Mouse (Mus musculus) hindbrain, embryonic 11.5 days (tissue): ENCODE measurements around the gene Abhd17b. TPM values are rescaled to one million over a fixed set of nuclear protein-coding genes. Genes with fewer than 3 reads are reported as not detected.

ENCODE experiments used
- ATAC-seq: fragments of 200-750 bp; cut with Nextera tagmentation; 2 replicates; pipeline ENCODE4 v1.8.0; 2017; ENCODE audit warnings: mild to moderate bottlenecking, moderate TSS enrichment, moderate library complexity; ENCODE audit not compliant: low FRiP score
- DNase-seq: peaks from one replicate; pipeline ENCODE4 v3.0.0-alpha.2; 2015; ENCODE audit warnings: low spot score
- H3K27ac ChIP-seq: fragments of 300-500 bp; sonication (generic); 2 replicates; pipeline ENCODE4 v1.5.1; 2014; ENCODE audit warnings: mild to moderate bottlenecking, low read depth, low read length
- H3K27me3 ChIP-seq: fragments of 300-500 bp; sonication (generic); 2 replicates; pipeline ENCODE4 v1.6.1; 2014; ENCODE audit warnings: mild to moderate bottlenecking, low read length, moderate library complexity, mixed read lengths; ENCODE audit not compliant: control insufficient read depth, insufficient read depth
- H3K36me3 ChIP-seq: fragments of 300-500 bp; sonication (generic); 2 replicates; pipeline ENCODE4 v1.6.1; 2014; ENCODE audit warnings: mild to moderate bottlenecking, low read length, moderate library complexity, mixed read lengths; ENCODE audit not compliant: control insufficient read depth, insufficient read depth
- H3K4me1 ChIP-seq: fragments of 300-500 bp; sonication (generic); replicated peaks from 2 replicates; pipeline ENCODE4 v1.6.1; 2014; ENCODE audit warnings: low read length, mixed read lengths; ENCODE audit not compliant: control insufficient read depth, insufficient read depth
- H3K4me2 ChIP-seq: fragments of 300-500 bp; sonication (generic); replicated peaks from 2 replicates; pipeline ENCODE4 v1.6.1; 2014; ENCODE audit warnings: mild to moderate bottlenecking, low read depth, low read length
- H3K4me3 ChIP-seq: fragments of 300-500 bp; sonication (generic); 2 replicates; pipeline ENCODE4 v1.5.1; 2014; ENCODE audit warnings: low read depth, low read length
- H3K9ac ChIP-seq: fragments of 300-500 bp; sonication (generic); 2 replicates; pipeline ENCODE4 v1.6.1; 2014; ENCODE audit warnings: low read depth, low read length
- H3K9me3 ChIP-seq: fragments of 300-500 bp; sonication (generic); 2 replicates; pipeline ENCODE4 v1.6.1; 2016; ENCODE audit warnings: low read length; ENCODE audit not compliant: control insufficient read depth
- WGBS: fragments of 180-500 bp; shearing (Covaris S2); extraction: QIAGEN DNeasy Blood & Tissue Kit; methylation state at CpG from one replicate; pipeline ENCODE4 v1.1.7; 2014; 5-methylcytosine and 5-hydroxymethylcytosine counted together
- polyA plus RNA-seq: library from polyadenylated mRNA; unstranded; fragments of >200 nt; fragmentation: Nextera tagmentation; extraction: Ambion mirVana; gene quantifications from 2 replicates; pipeline ENCODE4 v1.2.1, GENCODE M21; 2014

Abhd17b gene
- 44.5 and 50.2 TPM in 2 replicates for polyA plus RNA-seq

DNA sequence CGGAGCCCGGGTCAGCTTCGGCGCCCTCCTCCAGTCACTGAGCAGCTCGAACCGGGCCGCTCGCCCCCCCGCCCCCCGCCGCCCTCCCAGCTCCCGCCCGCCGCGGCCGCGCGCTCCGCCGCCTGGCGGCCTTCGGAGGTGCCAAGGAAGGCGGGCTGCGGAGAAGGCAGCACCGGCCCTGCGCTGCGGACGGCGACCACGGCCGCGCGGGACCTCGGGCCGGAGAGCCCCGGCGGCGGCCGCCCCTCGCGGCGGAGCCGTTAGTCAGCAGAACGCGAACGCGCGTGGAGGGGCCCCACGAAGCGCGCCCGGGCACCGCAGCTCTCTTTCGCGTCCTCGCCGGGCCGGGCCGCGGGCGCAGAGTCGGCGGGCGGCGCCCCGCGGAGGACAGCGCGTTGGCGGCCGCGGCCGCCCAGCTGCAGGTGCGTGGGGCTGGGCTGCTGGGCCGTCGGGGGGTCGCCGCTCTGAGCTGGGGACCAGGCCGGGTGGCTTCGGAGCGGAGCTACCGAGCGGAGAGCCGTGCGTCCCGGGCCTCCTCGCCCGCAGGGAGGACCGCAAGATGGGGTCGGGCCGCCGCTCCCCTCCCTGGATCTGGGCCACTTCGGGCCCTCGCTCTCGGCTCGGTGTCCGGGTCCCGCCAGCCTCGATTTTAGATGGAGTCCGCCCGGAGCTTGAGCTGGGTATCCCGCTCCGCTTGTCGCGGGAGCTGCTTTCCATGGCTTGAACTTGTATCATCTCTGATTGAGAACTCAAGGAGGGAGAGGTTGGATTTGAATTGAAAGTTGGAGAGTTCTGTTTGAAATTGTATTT lies at the start of gene Abhd17b:
Abhd17b (plus strand) TSS at position 14 of the 810 bp plus-strand sequence.
- under 1% methylated on average over 37 of the region's 105 CpGs for WGBS
- H3K9me3 ChIP-seq = no peaks in the 10 kb centered on the region
- DNase-seq = peak; percentile 68
- no peaks in the 10 kb centered on the region for H3K36me3 ChIP-seq
- no peaks in the 10 kb centered on the region for H3K27me3 ChIP-seq
- H3K27ac ChIP-seq = peak within 1 kb of the TSS; percentile 99
- peaks cover 2% of the 10 kb centered on the region; the same call in 1 of the 2 replicates for H3K4me1 ChIP-seq
- H3K4me3 ChIP-seq = peak within 1 kb of the TSS; percentile 87
- ATAC-seq = peak; percentile 73
- peak within 1 kb of the TSS; percentile 93 for H3K9ac ChIP-seq
- H3K4me2 ChIP-seq = peak within 1 kb of the TSS; percentile 67

DNA sequence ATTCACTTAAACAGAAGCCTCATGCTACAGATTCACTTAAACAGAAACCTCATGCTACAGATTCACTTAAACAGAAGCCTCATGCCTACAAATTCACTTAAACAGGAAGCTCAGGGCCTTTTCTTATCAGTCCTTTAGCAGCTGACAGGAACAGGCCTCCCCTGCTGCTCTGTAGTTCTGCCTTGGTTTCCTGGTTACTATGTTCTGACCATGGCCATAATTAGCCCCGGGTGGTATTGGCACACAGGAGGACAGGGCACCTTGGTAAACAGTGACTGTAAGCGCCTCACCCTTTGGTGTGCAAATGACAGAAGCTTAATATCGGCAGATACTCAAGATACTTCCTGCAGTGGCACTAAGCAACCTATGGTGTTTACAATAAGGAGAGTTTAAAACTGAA lies 49.1 kb upstream of the Abhd17b start:
- Histone ChIP-seq H3K27ac (no peak overlapping the region), H3K27me3 (no peaks in the 10 kb centered on the region), H3K36me3 (no peaks in the 10 kb centered on the region), H3K4me2 (no peak overlapping the region), H3K4me1 (0 out of 2 replicates have a peak, but pooled peaks cover 2% of the 10 kb centered on the region), H3K4me3 (no peak overlapping the region), H3K9me3 (no peaks in the 10 kb centered on the region), H3K9ac (no peak overlapping the region)
- WGBS = 63% methylated on average over 3 of the region's 3 CpGs
- no peak for DNase-seq
- no peak for ATAC-seq

DNA sequence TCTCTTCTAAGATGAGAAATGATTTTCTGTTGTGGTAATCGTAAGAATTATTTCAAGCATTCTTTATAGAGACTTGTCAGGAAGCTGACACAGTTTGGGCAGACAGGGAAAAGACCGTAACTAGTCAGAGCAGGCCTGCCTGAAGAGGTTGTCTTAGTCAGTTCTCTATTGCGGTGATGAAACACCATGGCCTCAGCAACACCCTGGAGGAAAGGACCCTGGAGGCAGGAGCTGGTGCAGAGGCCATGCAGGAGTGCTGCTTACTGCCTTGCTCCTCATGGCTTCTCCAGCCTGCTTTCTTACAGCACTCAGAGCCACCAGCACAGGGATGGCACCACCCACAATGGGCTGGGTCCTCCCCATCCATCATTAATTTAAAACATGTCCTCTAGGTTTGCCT lies 47.7 kb upstream of the Abhd17b start:
- Histone ChIP-seq H3K9ac (no peak overlapping the region), H3K36me3 (no peaks in the 10 kb centered on the region), H3K27ac (no peak overlapping the region), H3K9me3 (no peaks in the 10 kb centered on the region), H3K4me1 (0 out of 2 replicates have a peak, but pooled peaks cover 2% of the 10 kb centered on the region), H3K4me3 (no peak overlapping the region), H3K27me3 (no peaks in the 10 kb centered on the region), H3K4me2 (no peak overlapping the region)
- ATAC-seq = no peak
- DNase-seq = no peak
- WGBS = 94% methylated on average over 3 of the region's 3 CpGs

DNA sequence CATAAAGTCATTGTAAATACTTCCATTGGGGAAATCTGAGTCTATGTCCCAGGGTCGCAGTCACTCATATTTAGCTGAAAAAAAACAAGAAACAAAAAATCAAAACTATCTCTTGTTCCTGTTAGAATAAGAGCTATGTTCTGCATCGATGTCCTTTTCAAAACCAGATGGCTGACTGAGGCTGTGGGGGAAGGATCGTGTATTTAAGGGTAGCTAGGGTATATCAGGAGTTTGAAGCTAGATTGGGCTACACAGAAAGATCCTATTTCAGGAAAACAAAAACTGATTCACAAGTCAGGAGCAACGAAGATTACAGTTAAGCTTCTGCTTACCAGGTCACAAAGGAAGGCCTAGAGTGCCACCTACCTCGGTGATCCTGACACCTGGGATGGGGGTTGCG lies 42.7 kb upstream of the Abhd17b start:
- Histone ChIP-seq H3K36me3 (no peaks in the 10 kb centered on the region), H3K4me3 (no peak overlapping the region), H3K27me3 (no peaks in the 10 kb centered on the region), H3K4me1 (no peaks in the 10 kb centered on the region), H3K9ac (no peak overlapping the region), H3K9me3 (no peaks in the 10 kb centered on the region), H3K27ac (no peak overlapping the region), H3K4me2 (no peak overlapping the region)
- DNase-seq = no peak
- no peak for ATAC-seq
- WGBS = 76% methylated on average over 6 of the region's 6 CpGs

DNA sequence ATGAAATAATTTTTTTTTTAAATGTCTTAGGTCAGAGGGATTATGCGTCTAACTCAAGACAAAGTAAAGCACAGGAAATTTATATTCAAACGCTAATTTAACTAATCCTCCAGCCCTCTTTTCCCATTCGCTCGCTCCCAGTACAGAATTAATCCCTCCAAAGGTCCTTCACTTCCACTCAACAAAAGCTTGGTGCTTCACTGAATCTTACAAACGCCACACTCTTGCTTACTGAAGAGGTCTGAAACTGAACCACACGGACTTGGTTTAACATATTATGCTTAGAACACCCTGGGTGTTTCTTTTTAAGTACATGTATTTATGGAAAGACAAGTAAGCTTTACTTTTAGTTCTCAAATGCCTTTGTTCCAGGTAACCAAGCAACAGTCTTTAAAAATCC lies 41.7 kb upstream of the Abhd17b start:
- H3K9me3 ChIP-seq = no peaks in the 10 kb centered on the region
- no peaks in the 10 kb centered on the region for H3K36me3 ChIP-seq
- 63% methylated on average over 6 of the region's 6 CpGs for WGBS
- no peak overlapping the region for H3K27ac ChIP-seq
- H3K4me1 ChIP-seq = no peaks in the 10 kb centered on the region
- no peaks in the 10 kb centered on the region for H3K27me3 ChIP-seq
- H3K9ac ChIP-seq = no peak overlapping the region
- DNase-seq = no peak
- no peak overlapping the region for H3K4me2 ChIP-seq
- no peak for ATAC-seq
- no peak overlapping the region for H3K4me3 ChIP-seq

DNA sequence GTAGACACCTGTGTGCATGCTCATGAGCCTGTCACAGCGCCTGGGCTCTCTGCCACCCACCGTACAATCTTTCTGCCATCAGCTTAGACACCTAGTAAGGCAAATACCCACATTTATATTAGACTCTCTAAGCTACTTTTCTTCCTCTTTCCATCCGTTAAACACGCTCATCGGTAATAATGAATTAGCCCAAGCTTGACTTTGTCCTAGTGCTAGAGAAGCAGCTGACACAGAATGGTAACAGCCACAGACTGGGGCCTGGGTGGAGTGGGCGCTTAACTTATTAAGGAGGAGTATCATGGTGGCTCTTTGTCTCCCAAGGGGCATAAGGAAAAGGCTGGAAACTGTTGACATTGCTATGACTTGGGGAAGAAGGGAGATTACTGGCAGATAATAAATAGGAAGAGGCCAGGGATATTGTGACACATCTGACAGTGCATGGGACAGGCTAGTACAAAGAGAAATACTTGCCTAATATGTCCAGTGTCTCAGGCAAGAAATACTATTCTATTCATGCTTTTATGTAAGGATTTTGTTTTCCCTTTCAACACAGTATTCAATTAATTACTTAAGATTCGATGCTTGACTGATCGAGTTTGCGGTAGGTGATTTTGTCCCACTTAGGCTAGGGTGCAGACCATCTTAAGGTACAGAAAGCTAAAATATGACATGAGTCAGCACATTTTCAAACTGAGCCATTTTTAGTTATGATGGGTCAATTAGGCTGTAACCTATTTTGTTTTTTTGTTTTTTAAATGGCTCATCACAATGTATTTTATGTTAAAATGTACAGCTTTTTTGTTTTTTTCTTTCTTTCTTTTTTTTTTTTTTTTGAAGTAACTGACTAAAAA lies 41.0 kb upstream of the Abhd17b start:
- no peaks in the 10 kb centered on the region for H3K27me3 ChIP-seq
- H3K4me2 ChIP-seq = no peak overlapping the region
- ATAC-seq (no peak), DNase-seq (no peak)
- no peaks in the 10 kb centered on the region for H3K9me3 ChIP-seq
- H3K4me3 ChIP-seq = no peak overlapping the region
- no peaks in the 10 kb centered on the region for H3K36me3 ChIP-seq
- WGBS = 85% methylated on average over 9 of the region's 9 CpGs
- H3K27ac ChIP-seq = no peak overlapping the region
- no peak overlapping the region for H3K9ac ChIP-seq
- no peaks in the 10 kb centered on the region for H3K4me1 ChIP-seq

DNA sequence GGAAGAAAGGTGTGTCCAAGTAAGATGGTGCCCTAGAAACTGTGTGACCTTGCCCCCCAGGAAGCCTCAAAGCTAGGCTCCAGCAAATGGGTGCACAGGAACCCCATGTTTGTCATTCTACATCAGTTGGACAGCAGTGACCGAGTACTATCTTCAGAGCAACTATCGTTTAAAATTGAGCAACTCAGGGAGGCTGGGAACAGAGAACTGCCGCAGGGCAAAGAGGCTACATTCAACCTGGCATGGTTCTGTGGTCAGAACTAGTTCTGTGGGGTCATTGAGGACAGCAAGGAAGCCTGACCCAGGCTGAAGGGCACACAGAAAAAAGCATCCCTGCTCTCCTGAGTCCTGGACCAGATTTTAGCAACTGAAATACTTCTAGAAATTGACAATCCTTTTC lies 37.2 kb upstream of the Abhd17b start:
- no peaks in the 10 kb centered on the region for H3K36me3 ChIP-seq
- no peaks in the 10 kb centered on the region for H3K27me3 ChIP-seq
- H3K9ac ChIP-seq = no peak overlapping the region
- ATAC-seq (no peak), DNase-seq (no peak)
- H3K9me3 ChIP-seq = no peaks in the 10 kb centered on the region
- H3K4me1 ChIP-seq = no peaks in the 10 kb centered on the region
- no peak overlapping the region for H3K4me3 ChIP-seq
- H3K27ac ChIP-seq = no peak overlapping the region
- 92% methylated on average over 3 of the region's 3 CpGs for WGBS
- H3K4me2 ChIP-seq = no peak overlapping the region

DNA sequence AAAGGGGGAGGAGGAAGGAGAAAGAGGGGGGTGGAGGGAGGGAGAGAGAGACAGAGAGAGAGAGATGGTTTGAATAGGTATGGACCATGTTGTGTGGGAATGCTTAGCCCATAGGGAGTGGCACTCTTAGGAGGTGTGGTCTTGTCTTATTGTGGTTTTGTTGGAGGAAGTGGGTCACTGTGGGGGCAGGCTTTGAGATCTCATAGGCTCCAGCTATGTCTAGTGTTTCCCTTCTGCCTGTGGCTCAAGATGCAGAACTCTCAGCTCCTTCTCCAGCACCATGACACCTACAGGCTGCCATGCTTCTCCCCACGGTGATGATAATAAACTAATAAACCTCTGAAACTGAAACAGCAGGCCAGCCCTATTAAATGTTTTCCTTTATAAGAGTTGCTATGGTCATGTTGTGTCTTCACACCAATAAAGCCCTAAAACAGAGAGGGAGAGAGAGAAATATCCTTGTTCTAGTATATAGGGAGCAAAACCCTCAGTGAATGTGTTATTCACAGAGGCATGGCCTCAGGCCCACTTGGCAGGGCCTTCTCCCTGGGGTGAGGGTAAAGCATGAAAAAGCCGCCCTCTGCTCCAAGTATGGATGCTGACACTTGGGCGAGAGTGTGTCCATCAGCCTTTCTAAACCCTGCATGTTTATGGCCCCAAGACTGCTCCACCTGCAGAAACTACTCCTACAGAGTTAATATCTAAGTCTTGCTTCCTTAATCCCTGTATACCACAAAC lies 29.4 kb upstream of the Abhd17b start:
- H3K4me3 ChIP-seq = no peak overlapping the region
- WGBS = 85% methylated on average over 3 of the region's 3 CpGs
- ATAC-seq (no peak), DNase-seq (no peak)
- no peaks in the 10 kb centered on the region for H3K4me1 ChIP-seq
- H3K27me3 ChIP-seq = no peaks in the 10 kb centered on the region
- H3K9me3 ChIP-seq = no peaks in the 10 kb centered on the region
- no peak overlapping the region for H3K9ac ChIP-seq
- H3K36me3 ChIP-seq = no peaks in the 10 kb centered on the region
- no peak overlapping the region for H3K27ac ChIP-seq
- H3K4me2 ChIP-seq = no peak overlapping the region
